Mouse (Mus musculus) c-Kit-negative CD71-positive TER-119-positive erythroid progenitor cells, embryonic 14.5 days (primary cell): Measurements from ENCODE around the gene Rheb.
"Not testable (repeated sequence)": the region's sequence is repeated elsewhere in the genome, so short reads cannot be mapped to it uniquely, and the experiment has no call there.

Experiments used
- DNase-seq: peaks from one replicate; pipeline ENCODE4 v3.0.0-alpha.2; 2013; ENCODE audit warnings: low read depth, low spot score

Rheb gene

GRCm38 (mm10) chr5:24792961-24793360 lies 49.5 kb downstream of the Rheb start:
- no peak for DNase-seq

GRCm38 (mm10) chr5:24782957-24783356 lies 59.5 kb downstream of the Rheb start:
- no peak for DNase-seq

GRCm38 (mm10) chr5:24781048-24781447 lies 61.4 kb downstream of the Rheb start:
- no peak for DNase-seq

- DNase-seq, result no peak
Measured at GRCm38 (mm10) chr5:24779881-24780512, 62.4 kb downstream of the Rheb start.

- DNase-seq, result no peak
Measured at GRCm38 (mm10) chr5:24779321-24779720, 63.1 kb downstream of the Rheb start.

- DNase-seq, result no peak
Measured at GRCm38 (mm10) chr5:24778843-24779140, 63.6 kb downstream of the Rheb start.

GRCm38 (mm10) chr5:24778082-24778842 lies 64.2 kb downstream of the Rheb start:
- no peak for DNase-seq

GRCm38 (mm10) chr5:24776681-24777080 lies 65.7 kb downstream of the Rheb start:
- DNase-seq, result no peak

GRCm38 (mm10) chr5:24774549-24774948 lies 67.9 kb downstream of the Rheb start:
- not testable (repeated sequence) for DNase-seq

- DNase-seq, result no peak
Measured at GRCm38 (mm10) chr5:24757816-24758215, 84.6 kb downstream of the Rheb start, which contains the start of gene Crygn. Gene Crygn, minus strand, starts transcription at chr5:24758008.

GRCm38 (mm10) chr5:24756931-24757330 lies 85.5 kb downstream of the Rheb start:
- DNase-seq, result no peak
